Mouse (Mus musculus) cerebellum, adult 2 months (tissue): ENCODE data around the gene Ncbp2.

Source experiments
- CTCF ChIP-seq: fragments of 200-500 bp; IDR thresholded peaks from 2 replicates; pipeline ENCODE4 v1.5.1; 2011; ENCODE audit warnings: low read depth, mild to moderate bottlenecking, control low read depth, low read length, moderate library complexity, borderline replicate concordance; ENCODE audit not compliant: insufficient read depth
- POLR2A ChIP-seq: fragments of 200-500 bp; IDR thresholded peaks from 2 replicates; pipeline ENCODE4 v1.6.1; 2011; ENCODE audit warnings: low read length, control low read depth, borderline replicate concordance; ENCODE audit not compliant: insufficient read depth

GRCm38 (mm10) chr16:31993946-31994345, 45.6 kb downstream of the Ncbp2 start:
- TF ChIP-seq CTCF (no peak), POLR2A (no peak)
